Mouse (Mus musculus) neural tube, embryonic 15.5 days (tissue): ENCODE data around the gene Tmem30c. TPM values are rescaled to one million over a fixed set of nuclear protein-coding genes. Genes with fewer than 3 reads are reported as not detected.

Experiments used
- ATAC-seq: fragments of 200-750 bp; cut with Nextera tagmentation; 2 replicates; pipeline ENCODE4 v1.8.0; 2017; ENCODE audit warnings: mild to moderate bottlenecking, moderate TSS enrichment, moderate library complexity; ENCODE audit not compliant: low FRiP score
- H3K27ac ChIP-seq: fragments of 300-500 bp; sonication (generic); replicated peaks from 2 replicates; pipeline ENCODE4 v1.5.1; 2015; ENCODE audit warnings: mild to moderate bottlenecking, inconsistent platforms
- H3K27me3 ChIP-seq: fragments of 300-500 bp; sonication (generic); replicated peaks from 2 replicates; pipeline ENCODE4 v1.6.1; 2015; ENCODE audit warnings: inconsistent platforms
- H3K36me3 ChIP-seq: fragments of 300-500 bp; sonication (generic); 2 replicates; pipeline ENCODE4 v1.6.1; 2015; ENCODE audit warnings: inconsistent platforms
- H3K4me1 ChIP-seq: fragments of 300-500 bp; sonication (generic); 2 replicates; pipeline ENCODE4 v1.6.1; 2015; ENCODE audit warnings: inconsistent platforms
- H3K4me2 ChIP-seq: fragments of 300-500 bp; sonication (generic); 2 replicates; pipeline ENCODE4 v1.6.1; 2015; ENCODE audit warnings: inconsistent platforms, mild to moderate bottlenecking, moderate library complexity
- H3K4me3 ChIP-seq: fragments of 300-500 bp; sonication (generic); replicated peaks from 2 replicates; pipeline ENCODE4 v1.5.1; 2015; ENCODE audit warnings: mild to moderate bottlenecking, inconsistent platforms
- H3K9ac ChIP-seq: fragments of 300-500 bp; sonication (generic); replicated peaks from 2 replicates; pipeline ENCODE4 v1.6.1; 2015; ENCODE audit warnings: mild to moderate bottlenecking, inconsistent platforms
- H3K9me3 ChIP-seq: fragments of 300-500 bp; sonication (generic); replicated peaks from 2 replicates; pipeline ENCODE4 v1.6.1; 2016; ENCODE audit warnings: inconsistent platforms
- WGBS: fragments of 180-500 bp; shearing (Covaris S2); methylation state at CpG from one replicate; pipeline ENCODE4 v1.1.7; 2015; ENCODE audit warnings: mixed read lengths; 5-methylcytosine and 5-hydroxymethylcytosine counted together
- polyA plus RNA-seq: library from polyadenylated mRNA; unstranded; fragments of >200 nt; fragmentation: Nextera tagmentation; extraction: Ambion mirVana; gene quantifications from 2 replicates; pipeline ENCODE4 v1.2.1, GENCODE M21; 2015

Tmem30c gene
- 0.19 and 0.35 TPM in 2 replicates for polyA plus RNA-seq

GRCm38 (mm10) chr16:57292765-57293164, at the start of gene Tmem30c:
Tmem30c (minus strand) TSS chr16:57292865.
- Histone ChIP-seq H3K4me3 (no peak within 1 kb of the TSS), H3K27me3 (no peaks in the 10 kb centered on the region), H3K9me3 (no peaks in the 10 kb centered on the region), H3K9ac (no peak within 1 kb of the TSS), H3K27ac (no peak within 1 kb of the TSS), H3K4me2 (no peak within 1 kb of the TSS), H3K36me3 (no peaks in the 10 kb centered on the region), H3K4me1 (no peaks in the 10 kb centered on the region)
- WGBS = 64% methylated on average over 2 of the region's 2 CpGs
- ATAC-seq = no peak

DNA sequence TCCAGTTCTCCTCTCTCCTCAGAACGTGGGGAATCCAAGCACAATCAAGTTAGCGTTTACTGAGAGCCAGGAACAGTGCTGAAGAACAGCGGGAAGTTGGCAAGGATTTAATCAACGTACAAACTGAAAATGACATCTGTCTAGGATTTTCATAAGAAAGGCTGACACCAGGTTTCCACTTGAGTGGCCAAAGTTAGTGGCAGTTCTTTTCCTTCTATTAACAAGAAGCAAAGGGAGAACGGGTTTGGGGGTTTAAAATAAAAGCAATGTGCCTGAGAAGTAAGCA, 47.9 kb upstream of the Tmem30c start:
- H3K27me3 ChIP-seq = no peaks in the 10 kb centered on the region
- H3K36me3 ChIP-seq = no peaks in the 10 kb centered on the region
- no peak overlapping the region for H3K4me3 ChIP-seq
- no peak overlapping the region for H3K27ac ChIP-seq
- no peaks in the 10 kb centered on the region for H3K9me3 ChIP-seq
- no peak overlapping the region for H3K9ac ChIP-seq
- no peak for ATAC-seq
- no peak overlapping the region for H3K4me2 ChIP-seq
- H3K4me1 ChIP-seq = no peaks in the 10 kb centered on the region
- WGBS = 78% methylated on average over 5 of the region's 5 CpGs

GRCm38 (mm10) chr16:57339765-57340612, 47.3 kb upstream of the Tmem30c start:
- 91% methylated on average over 8 of the region's 8 CpGs for WGBS
- no peak overlapping the region for H3K9ac ChIP-seq
- ATAC-seq = no peak

DNA sequence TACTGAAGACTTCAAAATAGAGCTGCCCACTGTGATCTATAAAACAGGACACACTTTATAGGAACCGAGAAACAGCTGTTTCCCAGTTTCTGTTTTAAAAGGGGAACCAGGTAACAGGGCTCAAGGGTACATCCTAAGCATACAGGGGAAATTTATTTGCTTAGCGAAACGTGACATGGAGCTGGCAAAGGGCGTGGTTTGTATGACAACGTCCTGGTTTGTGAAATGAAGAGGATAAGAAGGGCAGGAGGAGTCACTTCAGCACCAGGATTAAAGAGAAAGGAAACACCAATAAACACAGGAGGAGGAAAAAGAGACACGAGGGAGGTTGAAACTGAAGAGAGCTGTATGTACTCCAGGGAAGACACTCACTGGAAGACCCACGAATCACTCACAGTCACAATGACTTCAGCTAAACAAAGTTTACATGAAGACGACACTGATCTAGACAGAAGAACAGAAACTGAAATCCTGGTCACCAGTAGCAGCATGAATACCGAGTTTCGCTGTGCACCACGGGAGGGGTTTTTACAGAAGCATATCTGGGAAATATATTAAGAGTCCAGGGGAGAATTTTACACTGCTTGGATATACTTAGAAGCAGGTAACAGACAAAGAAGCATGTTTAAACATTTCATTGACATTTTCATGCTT, 44.2 kb upstream of the Tmem30c start:
- H3K4me3 ChIP-seq = no peak overlapping the region
- H3K27ac ChIP-seq = no peak overlapping the region
- no peak for ATAC-seq
- no peaks in the 10 kb centered on the region for H3K36me3 ChIP-seq
- WGBS = 77% methylated on average over 11 of the region's 11 CpGs
- H3K27me3 ChIP-seq = no peaks in the 10 kb centered on the region
- no peak overlapping the region for H3K4me2 ChIP-seq
- no peaks in the 10 kb centered on the region for H3K4me1 ChIP-seq
- H3K9me3 ChIP-seq = no peaks in the 10 kb centered on the region
- H3K9ac ChIP-seq = no peak overlapping the region

More at GRCm38 (mm10) chr16:57339765-57340612, 47.3 kb upstream of the Tmem30c start:
- H3K4me2 ChIP-seq = no peak overlapping the region
- H3K36me3 ChIP-seq = no peaks in the 10 kb centered on the region
- H3K4me1 ChIP-seq = no peaks in the 10 kb centered on the region
- no peak overlapping the region for H3K27ac ChIP-seq
- H3K9me3 ChIP-seq = no peaks in the 10 kb centered on the region
- H3K4me3 ChIP-seq = no peak overlapping the region
- no peaks in the 10 kb centered on the region for H3K27me3 ChIP-seq

GRCm38 (mm10) chr16:57332301-57332700, 39.6 kb upstream of the Tmem30c start:
- Histone ChIP-seq H3K27me3 (no peaks in the 10 kb centered on the region), H3K4me1 (no peaks in the 10 kb centered on the region), H3K9me3 (no peaks in the 10 kb centered on the region), H3K9ac (no peak overlapping the region), H3K4me2 (no peak overlapping the region), H3K4me3 (no peak overlapping the region), H3K36me3 (no peaks in the 10 kb centered on the region), H3K27ac (no peak overlapping the region)
- WGBS = 84% methylated on average over 7 of the region's 7 CpGs
- ATAC-seq = no peak

- Histone ChIP-seq H3K9me3 (no peaks in the 10 kb centered on the region), H3K4me3 (no peak overlapping the region), H3K27me3 (no peaks in the 10 kb centered on the region), H3K27ac (no peak overlapping the region), H3K4me1 (no peaks in the 10 kb centered on the region), H3K36me3 (no peaks in the 10 kb centered on the region), H3K9ac (no peak overlapping the region), H3K4me2 (no peak overlapping the region)
- ATAC-seq = no peak
- WGBS = 87% methylated on average over 2 of the region's 2 CpGs
Observed at GRCm38 (mm10) chr16:57330111-57330510, 37.4 kb upstream of the Tmem30c start.

GRCm38 (mm10) chr16:57329028-57329427, 36.4 kb upstream of the Tmem30c start:
- Histone ChIP-seq H3K4me2 (no peak overlapping the region), H3K4me3 (no peak overlapping the region), H3K27ac (no peak overlapping the region), H3K9me3 (no peaks in the 10 kb centered on the region), H3K27me3 (no peaks in the 10 kb centered on the region), H3K4me1 (no peaks in the 10 kb centered on the region), H3K36me3 (no peaks in the 10 kb centered on the region), H3K9ac (no peak overlapping the region)
- no peak for ATAC-seq
- WGBS = 85% methylated on average over 8 of the region's 8 CpGs

DNA sequence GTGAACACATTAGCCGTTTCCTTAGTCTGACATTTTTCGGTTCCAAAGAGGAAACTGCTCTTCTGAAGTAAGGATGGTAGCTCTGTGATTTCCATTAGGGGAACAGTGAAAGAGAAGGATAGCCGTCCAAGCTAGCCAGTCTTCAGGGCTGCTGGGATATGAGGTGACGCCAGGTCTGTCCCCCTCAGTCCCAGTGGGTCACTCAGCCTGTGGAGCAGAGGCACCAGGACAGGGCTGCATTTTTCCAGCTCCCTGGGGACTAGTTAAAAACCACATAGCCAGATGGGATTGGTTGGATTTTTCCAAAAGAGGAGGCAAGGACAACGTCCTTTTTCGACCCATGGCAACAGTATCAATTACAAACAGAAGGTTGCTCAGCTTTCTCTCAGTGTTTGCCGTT, 34.3 kb upstream of the Tmem30c start:
- H3K9me3 ChIP-seq = no peaks in the 10 kb centered on the region
- ATAC-seq = no peak
- no peak overlapping the region for H3K4me3 ChIP-seq
- no peaks in the 10 kb centered on the region for H3K4me1 ChIP-seq
- no peaks in the 10 kb centered on the region for H3K36me3 ChIP-seq
- WGBS = 72% methylated on average over 7 of the region's 7 CpGs
- no peak overlapping the region for H3K27ac ChIP-seq
- H3K4me2 ChIP-seq = no peak overlapping the region
- H3K9ac ChIP-seq = no peak overlapping the region
- no peaks in the 10 kb centered on the region for H3K27me3 ChIP-seq

DNA sequence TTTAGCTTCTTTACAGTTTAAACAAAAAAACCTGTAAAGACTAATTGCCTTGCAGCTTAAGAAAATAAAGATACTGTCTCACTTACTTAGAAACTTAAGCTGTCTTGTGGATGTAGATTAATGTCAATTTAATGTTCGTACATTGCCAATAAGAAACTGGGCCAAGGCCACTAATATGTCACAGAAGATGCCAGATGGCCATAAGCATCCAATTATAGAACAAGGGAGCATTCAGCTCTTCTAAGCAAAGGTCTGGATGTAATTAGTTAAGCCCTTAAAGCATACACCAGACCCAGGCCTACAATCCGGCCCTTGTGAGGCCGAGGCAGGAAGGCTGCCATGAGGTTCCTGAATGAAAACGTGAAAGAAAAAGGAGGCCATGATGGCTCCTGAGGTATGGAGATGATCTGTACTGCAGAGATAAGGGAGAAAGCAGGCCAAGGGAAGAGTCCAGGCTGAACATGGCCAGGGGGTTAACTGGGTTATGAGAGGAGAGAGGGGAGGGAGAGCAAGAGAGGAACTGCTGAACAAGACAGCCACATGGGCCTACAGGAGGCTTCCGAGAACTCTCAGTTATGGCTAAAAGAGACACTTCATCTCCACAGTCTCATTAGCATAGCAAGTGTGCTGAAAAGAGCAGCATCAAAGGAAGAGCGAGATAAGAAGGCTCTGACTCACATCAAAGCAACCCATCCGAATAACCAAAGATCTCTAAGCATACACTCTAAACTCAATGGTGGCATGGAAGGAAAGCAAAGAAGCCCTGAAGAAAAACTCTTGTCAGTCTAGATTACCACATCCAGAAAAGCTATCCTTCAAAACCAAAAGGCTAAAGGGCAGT, 26.8 kb upstream of the Tmem30c start:
- Histone ChIP-seq H3K4me2 (no peak overlapping the region), H3K4me1 (no peaks in the 10 kb centered on the region), H3K9ac (no peak overlapping the region), H3K27ac (no peak overlapping the region), H3K36me3 (no peaks in the 10 kb centered on the region), H3K9me3 (no peaks in the 10 kb centered on the region), H3K27me3 (no peaks in the 10 kb centered on the region), H3K4me3 (no peak overlapping the region)
- 68% methylated on average over 7 of the region's 7 CpGs for WGBS
- no peak for ATAC-seq

- Histone ChIP-seq H3K4me2 (no peak overlapping the region), H3K27ac (no peak overlapping the region), H3K36me3 (no peaks in the 10 kb centered on the region), H3K9me3 (no peaks in the 10 kb centered on the region), H3K9ac (no peak overlapping the region), H3K4me3 (no peak overlapping the region), H3K4me1 (no peaks in the 10 kb centered on the region), H3K27me3 (no peaks in the 10 kb centered on the region)
- 78% methylated on average over 8 of the region's 8 CpGs for WGBS
- no peak for ATAC-seq
Observed at GRCm38 (mm10) chr16:57318637-57319125, 26.0 kb upstream of the Tmem30c start.

GRCm38 (mm10) chr16:57317882-57318636, 25.4 kb upstream of the Tmem30c start:
- Histone ChIP-seq H3K27ac (no peak overlapping the region), H3K4me3 (no peak overlapping the region), H3K9me3 (no peaks in the 10 kb centered on the region), H3K4me2 (no peak overlapping the region), H3K4me1 (no peaks in the 10 kb centered on the region), H3K9ac (no peak overlapping the region), H3K36me3 (no peaks in the 10 kb centered on the region), H3K27me3 (no peaks in the 10 kb centered on the region)
- ATAC-seq = no peak
- WGBS = 58% methylated on average over 13 of the region's 13 CpGs
